Mouse (Mus musculus) right cerebral cortex, adult 18-20 months (tissue): ENCODE measurements around the gene Mllt3.
A peak's percentile ranks its signal among the peaks of the same experiment; 100 is the strongest.

ENCODE experiments used
- DNase-seq: peaks from one replicate; pipeline ENCODE4 v3.0.0; 2022; ENCODE audit warnings: mixed read lengths

Gene Mllt3

DNA sequence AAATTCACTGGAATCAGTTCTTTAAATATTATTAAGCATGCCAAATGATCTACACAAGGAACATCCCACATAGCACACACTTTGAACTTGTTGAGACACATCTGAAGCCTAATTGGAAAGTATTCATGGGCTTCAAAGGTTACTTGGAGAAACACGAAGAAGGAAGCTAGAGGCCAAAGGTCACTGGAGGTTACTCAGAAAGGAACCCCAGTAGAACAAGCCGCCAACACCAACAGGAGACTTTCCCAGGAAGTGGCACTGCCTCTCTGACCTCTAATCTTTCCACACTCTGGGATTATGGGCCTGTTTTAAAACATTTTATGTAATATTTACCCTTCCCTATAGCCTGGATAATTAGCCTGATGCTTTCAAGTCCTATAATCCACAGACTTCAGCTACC, 162.6 kb downstream of the Mllt3 start:
- DNase-seq: no peak

DNA sequence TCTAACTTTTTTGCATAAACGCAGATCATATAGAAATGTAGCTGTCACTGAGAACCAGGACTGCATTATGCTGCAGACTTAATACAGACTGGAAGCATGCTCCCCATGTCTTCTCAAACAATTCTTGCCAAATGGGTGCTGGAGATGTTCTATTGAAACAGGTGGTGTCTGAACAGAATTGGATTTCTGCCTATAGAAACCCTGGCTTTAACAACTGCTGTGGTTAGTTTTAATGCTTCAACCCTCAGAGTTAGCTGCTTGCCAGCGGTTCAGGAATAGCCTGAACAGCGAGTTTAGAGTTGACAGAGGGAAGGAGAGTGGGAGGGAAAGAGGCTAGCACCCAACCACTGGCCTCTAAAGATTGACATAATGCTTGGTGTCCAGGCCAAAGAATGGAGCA, 166.6 kb downstream of the Mllt3 start:
- DNase-seq: peak; percentile 23

DNA sequence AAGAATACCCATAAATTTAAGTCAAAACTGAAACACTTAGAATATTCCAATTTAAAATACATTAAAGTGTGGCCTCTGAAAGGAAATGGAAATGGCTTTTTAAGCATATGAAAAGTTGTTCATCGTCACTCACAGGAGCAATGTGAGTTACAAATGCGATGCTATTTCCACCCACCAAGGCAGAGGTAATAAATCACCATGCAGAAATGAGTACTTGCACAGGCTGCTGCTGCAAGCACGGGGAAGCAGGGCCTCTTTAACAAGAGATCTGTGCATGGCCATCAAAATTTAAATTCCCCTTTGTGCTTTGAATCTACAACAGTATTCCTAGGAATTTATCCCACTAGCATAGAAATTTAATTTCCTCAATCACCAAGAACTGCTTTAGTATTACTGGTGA, 167.3 kb downstream of the Mllt3 start:
- no peak for DNase-seq

GRCm38 (mm10) chr4:87865041-87865440, 168.1 kb downstream of the Mllt3 start:
- no peak for DNase-seq

GRCm38 (mm10) chr4:87863212-87863611, 170.0 kb downstream of the Mllt3 start:
- no peak for DNase-seq

DNA sequence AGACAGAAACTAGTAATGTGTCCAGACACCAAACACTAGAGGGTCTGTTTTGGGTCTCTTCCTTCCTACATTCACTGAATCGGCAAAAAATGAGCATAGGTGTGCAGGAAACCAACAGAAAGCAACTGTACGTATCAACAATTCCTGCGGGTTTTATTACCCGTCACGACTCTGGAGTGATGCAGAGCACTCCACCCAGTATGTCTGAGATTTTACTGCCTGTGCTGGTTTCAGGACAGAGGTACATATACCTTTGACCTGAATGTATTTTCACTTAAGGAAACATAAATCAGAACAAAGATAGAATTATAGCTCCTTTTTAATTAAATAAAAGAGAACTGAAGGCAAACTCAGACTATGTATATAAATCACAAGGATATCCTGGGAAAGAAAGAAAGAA, 172.4 kb downstream of the Mllt3 start:
- no peak for DNase-seq

DNA sequence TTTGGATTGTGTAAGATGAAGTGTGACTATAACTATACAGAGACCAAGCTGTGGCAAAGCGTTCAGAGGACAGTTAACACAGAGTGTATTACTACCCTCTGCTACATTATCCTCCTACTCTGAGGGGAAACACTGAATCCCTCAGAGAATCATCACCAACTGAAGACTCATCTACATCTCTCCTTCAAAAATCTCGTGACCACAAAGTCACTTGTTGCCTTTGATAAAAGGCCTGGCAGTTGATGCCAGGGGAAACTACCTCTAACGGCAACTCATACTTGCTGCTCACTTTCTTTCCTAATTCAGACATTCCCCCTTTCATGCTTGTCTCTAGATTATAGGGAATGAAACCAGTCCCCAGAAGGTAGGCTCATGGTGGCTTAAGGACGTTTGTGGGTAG, 174.0 kb downstream of the Mllt3 start:
- DNase-seq: no peak

- no peak for DNase-seq
These were observed 175.2 kb downstream of the Mllt3 start for GRCm38 (mm10) chr4:87857982-87858381.

- no peak for DNase-seq
These were observed 180.7 kb downstream of the Mllt3 start for GRCm38 (mm10) chr4:87852461-87852860.

- no peak for DNase-seq
These were observed 183.1 kb downstream of the Mllt3 start for GRCm38 (mm10) chr4:87850051-87850450.

- DNase-seq: no peak
These were observed 188.4 kb downstream of the Mllt3 start for GRCm38 (mm10) chr4:87844668-87845210.

DNA sequence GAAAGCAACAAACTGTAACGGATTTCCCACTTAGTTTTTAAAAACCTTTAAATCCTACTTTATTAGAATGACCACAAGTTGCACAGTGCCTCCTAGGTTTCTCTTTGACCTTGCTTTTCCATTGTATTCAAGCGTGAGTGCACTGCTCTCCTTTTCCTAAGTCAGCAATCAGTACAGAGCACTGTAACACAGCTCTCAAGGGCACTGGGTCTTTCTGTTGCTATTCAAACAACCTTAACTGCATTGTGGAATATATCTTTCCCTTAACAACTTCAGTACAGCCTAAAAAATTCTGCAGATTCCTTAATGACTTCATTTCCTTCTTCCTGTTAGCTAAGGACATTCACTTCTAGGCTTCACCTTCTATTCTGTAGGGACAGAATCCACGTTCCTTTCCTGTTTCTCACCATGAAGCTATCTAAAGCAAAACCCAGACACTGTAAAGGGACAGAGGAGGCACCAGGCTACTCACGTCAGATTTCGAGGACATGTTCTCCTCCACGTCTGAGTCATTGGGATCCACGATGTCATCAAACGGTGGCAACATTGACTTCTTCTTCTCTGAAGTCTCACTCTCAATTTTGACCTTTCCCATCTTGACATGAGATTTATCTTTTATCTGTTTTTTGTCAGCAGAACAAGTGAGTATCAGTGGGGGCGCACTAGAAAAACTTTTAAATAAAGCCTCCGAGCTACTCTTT, 192.8 kb downstream of the Mllt3 start:
- no peak for DNase-seq

- no peak for DNase-seq
These were observed 194.4 kb downstream of the Mllt3 start for GRCm38 (mm10) chr4:87838716-87839115.

- no peak for DNase-seq
These were observed 195.4 kb downstream of the Mllt3 start for GRCm38 (mm10) chr4:87837471-87838361.

DNA sequence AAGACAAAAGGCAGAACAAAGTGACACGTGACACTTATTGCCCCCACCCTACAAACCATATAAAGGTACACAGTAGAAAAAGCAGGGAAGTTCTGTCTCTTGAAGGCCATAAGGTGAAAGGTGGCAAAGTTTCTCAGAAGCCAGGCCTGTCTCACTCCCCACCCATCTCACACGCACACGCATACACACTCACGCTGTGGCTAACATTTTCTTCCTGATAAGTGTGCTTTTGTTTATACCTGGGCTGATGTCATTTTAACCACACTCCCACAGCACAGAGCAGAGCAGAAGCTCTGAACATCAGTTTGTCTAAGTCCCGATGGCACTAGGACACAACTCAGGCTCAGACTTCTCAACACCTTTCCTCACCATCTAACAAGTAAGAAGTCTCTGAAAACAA, 196.9 kb downstream of the Mllt3 start:
- DNase-seq: no peak

- DNase-seq: no peak
These were observed 198.0 kb downstream of the Mllt3 start for GRCm38 (mm10) chr4:87835191-87835590.

GRCm38 (mm10) chr4:87834310-87834709, 198.9 kb downstream of the Mllt3 start:
- no peak for DNase-seq

DNA sequence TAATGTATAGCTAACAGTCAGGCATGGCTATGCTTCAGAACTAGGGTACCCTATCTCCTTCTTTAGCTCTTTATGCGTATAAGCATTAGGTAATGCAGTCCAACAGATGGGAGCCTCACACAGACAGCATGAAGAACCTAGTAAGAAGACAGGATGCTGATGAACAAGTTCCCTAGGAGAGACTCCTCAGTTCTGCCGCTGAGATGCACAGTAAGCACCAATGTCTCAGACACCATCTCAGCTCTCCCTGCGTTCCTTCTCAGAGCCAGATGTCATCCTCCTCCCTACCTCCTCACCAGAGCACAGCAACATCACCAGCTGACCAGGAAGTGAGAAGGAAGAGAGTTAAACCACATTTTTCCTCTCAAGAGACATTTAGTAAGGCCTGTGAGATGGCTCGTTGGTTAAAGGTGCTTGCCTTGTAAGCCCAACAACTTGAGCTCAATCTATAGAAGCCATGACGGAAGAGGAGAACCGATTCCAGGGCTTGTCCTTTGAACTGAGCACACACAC, 202.3 kb downstream of the Mllt3 start:
- DNase-seq: peak; percentile 21

DNA sequence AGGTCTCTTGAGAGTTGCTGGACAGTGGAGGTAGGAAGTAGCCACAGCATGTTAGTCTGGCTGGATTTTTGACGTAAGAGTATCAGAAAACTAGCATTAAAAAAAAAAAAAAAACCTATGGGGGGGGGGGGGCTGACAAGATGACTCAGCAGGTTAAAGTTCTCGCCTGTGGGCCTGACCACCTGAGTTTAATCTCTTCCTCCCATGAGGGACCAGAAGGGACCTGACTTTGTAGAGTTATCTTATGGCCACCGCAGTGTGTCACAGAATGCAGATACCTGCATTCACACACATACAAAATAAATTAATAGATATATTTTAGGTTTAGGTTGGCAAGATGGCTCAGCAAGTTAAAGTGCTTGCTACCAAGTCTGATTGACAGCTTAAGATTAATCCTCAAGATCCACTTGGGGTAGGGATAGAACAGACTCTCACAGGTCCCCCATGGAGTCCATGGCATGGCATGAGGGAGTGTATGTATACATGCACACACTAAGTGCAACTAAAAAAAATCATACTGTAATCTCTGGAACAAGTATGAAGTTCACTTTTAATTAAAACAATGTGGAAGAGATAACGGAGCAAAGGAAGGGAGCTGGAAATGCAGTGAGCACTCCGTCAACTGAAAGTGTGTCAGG, 203.6 kb downstream of the Mllt3 start:
- DNase-seq: no peak

DNA sequence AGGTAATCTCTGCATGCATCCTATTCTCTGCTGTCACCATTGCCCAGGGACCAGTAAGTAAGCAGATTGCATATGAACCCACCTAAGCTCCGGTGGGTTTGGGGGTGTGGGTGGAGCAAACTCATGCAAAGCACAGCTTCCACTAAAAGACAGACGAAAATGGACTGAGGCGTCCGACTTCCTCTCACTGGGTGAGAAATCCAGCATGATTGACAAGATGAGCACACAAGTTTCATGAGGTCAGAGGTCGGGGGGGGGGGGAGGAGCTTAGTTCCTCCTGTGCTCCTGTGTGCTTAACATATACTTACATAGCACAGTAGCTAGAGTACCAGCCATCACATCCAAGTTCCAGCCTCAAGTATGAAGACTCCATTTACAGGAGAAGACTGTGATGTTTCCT, 206.8 kb downstream of the Mllt3 start:
- DNase-seq: no peak

DNA sequence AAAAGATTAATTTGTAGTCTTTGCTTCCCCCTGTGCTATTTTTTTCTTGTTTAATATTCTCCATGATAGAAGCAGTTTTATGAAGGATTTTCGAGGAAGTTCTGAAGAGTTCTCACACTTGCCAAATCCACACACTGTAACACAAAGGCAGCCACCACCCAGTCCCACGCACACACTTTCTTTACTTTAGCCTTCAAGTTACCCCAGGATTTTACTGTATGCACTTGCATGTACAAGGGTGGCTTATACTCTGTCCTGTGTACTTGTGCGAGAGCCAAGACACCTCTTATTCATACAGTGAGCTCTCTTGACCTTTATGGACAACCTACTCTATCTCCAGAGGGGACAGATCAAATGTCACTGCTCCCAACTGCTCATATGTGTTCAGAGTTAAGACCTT, 209.5 kb downstream of the Mllt3 start:
- no peak for DNase-seq

GRCm38 (mm10) chr4:87823191-87823590, 210.0 kb downstream of the Mllt3 start:
- DNase-seq: no peak

DNA sequence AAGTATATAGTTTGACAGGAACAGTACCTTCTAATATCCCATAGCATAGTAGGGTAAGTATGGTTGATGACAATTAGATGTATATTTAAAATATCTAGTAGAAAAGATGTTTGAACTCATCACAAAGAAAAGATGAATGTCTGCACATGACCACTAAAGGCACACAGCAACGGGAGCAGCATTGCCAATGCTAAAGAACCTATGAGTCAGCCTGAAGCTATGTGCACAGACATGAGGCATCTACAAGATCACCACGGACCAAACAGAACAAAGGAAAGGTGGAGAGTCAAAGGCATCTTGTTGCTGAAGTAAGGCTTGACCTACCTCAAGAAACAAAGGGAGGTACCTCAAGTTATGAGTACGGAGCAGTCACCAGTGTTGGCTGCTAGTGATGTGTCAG, 212.3 kb downstream of the Mllt3 start:
- no peak for DNase-seq
